Mouse (Mus musculus) embryonic facial prominence, embryonic 11.5 days (tissue): Measurements from ENCODE around the gene Dmrta1. TPM values are rescaled to one million over a fixed set of nuclear protein-coding genes. Genes with fewer than 3 reads are reported as not detected.
"Not testable (repeated sequence)": the region's sequence is repeated elsewhere in the genome, so short reads cannot be mapped to it uniquely, and the experiment has no call there.

Experiments
- ATAC-seq: fragments of 200-750 bp; cut with Nextera tagmentation; replicated peaks from 2 replicates; pipeline ENCODE4 v1.8.0; 2017; ENCODE audit warnings: low read depth; ENCODE audit not compliant: insufficient number of reproducible peaks, low FRiP score, low TSS enrichment
- DNase-seq: peaks from one replicate; pipeline ENCODE4 v3.0.0-alpha.2; 2015; ENCODE audit warnings: low spot score
- H3K27ac ChIP-seq: fragments of 300-500 bp; sonication (generic); replicated peaks from 2 replicates; pipeline ENCODE4 v1.5.1; 2014; ENCODE audit warnings: mild to moderate bottlenecking, low read depth, low read length, control low read depth
- H3K27me3 ChIP-seq: fragments of 300-500 bp; sonication (generic); 2 replicates; pipeline ENCODE4 v1.6.1; 2014; ENCODE audit warnings: mild to moderate bottlenecking, low read length, moderate library complexity, mixed read lengths; ENCODE audit not compliant: control insufficient read depth, insufficient read depth
- H3K36me3 ChIP-seq: fragments of 300-500 bp; sonication (generic); replicated peaks from 2 replicates; pipeline ENCODE4 v1.6.1; 2014; ENCODE audit warnings: low read depth, mild to moderate bottlenecking, low read length, moderate library complexity, mixed read lengths; ENCODE audit not compliant: control insufficient read depth, insufficient read depth
- H3K4me1 ChIP-seq: fragments of 300-500 bp; sonication (generic); 2 replicates; pipeline ENCODE4 v1.6.1; 2014; ENCODE audit warnings: low read length, mixed read lengths; ENCODE audit not compliant: control insufficient read depth, insufficient read depth
- H3K4me2 ChIP-seq: fragments of 300-500 bp; sonication (generic); 2 replicates; pipeline ENCODE4 v1.6.1; 2014; ENCODE audit warnings: low read depth, mild to moderate bottlenecking, control low read depth, low read length, moderate library complexity
- H3K4me3 ChIP-seq: fragments of 300-500 bp; sonication (generic); 2 replicates; pipeline ENCODE4 v1.5.1; 2014; ENCODE audit warnings: low read depth, low read length, control low read depth
- H3K9ac ChIP-seq: fragments of 300-500 bp; sonication (generic); replicated peaks from 2 replicates; pipeline ENCODE4 v1.6.1; 2014; ENCODE audit warnings: mild to moderate bottlenecking, control low read depth, low read length
- H3K9me3 ChIP-seq: fragments of 300-500 bp; sonication (generic); replicated peaks from 2 replicates; pipeline ENCODE4 v1.6.1; 2016; ENCODE audit warnings: mild to moderate bottlenecking, low read length, inconsistent platforms, mixed read lengths; ENCODE audit not compliant: control insufficient read depth
- WGBS: fragments of 180-500 bp; shearing (Covaris S2); extraction: QIAGEN DNeasy Blood & Tissue Kit; methylation state at CpG from one replicate; pipeline ENCODE4 v1.1.7; 2014; 5-methylcytosine and 5-hydroxymethylcytosine counted together
- polyA plus RNA-seq: library from polyadenylated mRNA; unstranded; fragments of >200 nt; fragmentation: Nextera tagmentation; extraction: Ambion mirVana; gene quantifications from 2 replicates; pipeline ENCODE4 v1.2.1, GENCODE M21; 2014

Dmrta1 gene
- polyA plus RNA-seq, 1 experiment from 2014 or later, result 0.84 TPM

- WGBS, result 15% methylated on average over 1 of the region's 1 CpGs
- H3K4me1 ChIP-seq, result no peaks in the 10 kb centered on the region; the same call in none of the 2 replicates
- H3K27me3 ChIP-seq, result peaks cover 12% of the 10 kb centered on the region
- ATAC-seq (no peak), DNase-seq (peak; percentile 39)
- H3K4me3 ChIP-seq, result no peak overlapping the region
- no peak overlapping the region for H3K27ac ChIP-seq
- no peak overlapping the region for H3K4me2 ChIP-seq
- no peaks in the 10 kb centered on the region for H3K36me3 ChIP-seq
- H3K9ac ChIP-seq, result no peak overlapping the region
- no peaks in the 10 kb centered on the region for H3K9me3 ChIP-seq
These were observed 13.5 kb downstream of the Dmrta1 start for GRCm38 (mm10) chr4:89692780-89693179.

- Histone ChIP-seq H3K27ac (no peak overlapping the region), H3K4me2 (no peak overlapping the region), H3K4me3 (no peak overlapping the region), H3K27me3 (no peaks in the 10 kb centered on the region), H3K36me3 (no peaks in the 10 kb centered on the region), H3K4me1 (no peaks in the 10 kb centered on the region), H3K9me3 (no peaks in the 10 kb centered on the region), H3K9ac (no peak overlapping the region)
- DNase-seq (peak; percentile 27), ATAC-seq (peak; percentile 44; the same call in 1 of the 2 replicates)
- 56% methylated on average over 5 of the region's 5 CpGs for WGBS
These were observed 16.4 kb downstream of the Dmrta1 start for GRCm38 (mm10) chr4:89695589-89695988.

GRCm38 (mm10) chr4:89697951-89698350 is 18.7 kb downstream of the Dmrta1 start:
- Histone ChIP-seq H3K4me3 (no peak overlapping the region), H3K9ac (no peak overlapping the region), H3K27me3 (no peaks in the 10 kb centered on the region), H3K4me2 (no peak overlapping the region), H3K36me3 (no peaks in the 10 kb centered on the region), H3K4me1 (no peaks in the 10 kb centered on the region), H3K9me3 (no peaks in the 10 kb centered on the region), H3K27ac (no peak overlapping the region)
- DNase-seq, result no peak
- ATAC-seq, result no peak

GRCm38 (mm10) chr4:89723526-89724190 is 44.4 kb downstream of the Dmrta1 start:
- not testable (repeated sequence) for H3K36me3 ChIP-seq, H3K27me3 ChIP-seq, H3K4me2 ChIP-seq, H3K9ac ChIP-seq, ATAC-seq, H3K4me1 ChIP-seq, DNase-seq, H3K9me3 ChIP-seq, H3K27ac ChIP-seq, H3K4me3 ChIP-seq
- 68% methylated on average over 1 of the region's 1 CpGs for WGBS
